Mouse (Mus musculus) megakaryocyte progenitor cell, adult 5-6 weeks (primary cell): ENCODE data around the gene Wdr66. TPM values are rescaled to one million over a fixed set of nuclear protein-coding genes. Genes with fewer than 3 reads are reported as not detected.

Experiments used
- ATAC-seq: replicated peaks from 2 replicates; pipeline ENCODE4 v1.8.0; 2016; ENCODE audit warnings: mild to moderate bottlenecking, moderate TSS enrichment, inconsistent platforms; ENCODE audit not compliant: poor library complexity
- total RNA-seq, 2 experiments: library from RNA; stranded (forward) in 1 of 2; stranded (reverse) in 1 of 2; fragments of 157-497, 149-512 nt in 1 of 2; fragments of 200-1000 nt in 1 of 2; gene quantifications; 2 replicates each; pipeline versions ENCODE4 v1.2.3 to v1.2.4; 2015 to 2017

Gene Wdr66
- total RNA-seq, 2 experiments from 2014 or later = 0.07 TPM; not detected in 1

GRCm38 (mm10) chr5:123347985-123348384 is 96.1 kb downstream of the Wdr66 start:
- ATAC-seq = no peak

GRCm38 (mm10) chr5:123350386-123350785 is 98.5 kb downstream of the Wdr66 start:
- peak; percentile 68 for ATAC-seq

- no peak for ATAC-seq
These were observed 104.0 kb downstream of the Wdr66 start for GRCm38 (mm10) chr5:123355918-123356317.

DNA sequence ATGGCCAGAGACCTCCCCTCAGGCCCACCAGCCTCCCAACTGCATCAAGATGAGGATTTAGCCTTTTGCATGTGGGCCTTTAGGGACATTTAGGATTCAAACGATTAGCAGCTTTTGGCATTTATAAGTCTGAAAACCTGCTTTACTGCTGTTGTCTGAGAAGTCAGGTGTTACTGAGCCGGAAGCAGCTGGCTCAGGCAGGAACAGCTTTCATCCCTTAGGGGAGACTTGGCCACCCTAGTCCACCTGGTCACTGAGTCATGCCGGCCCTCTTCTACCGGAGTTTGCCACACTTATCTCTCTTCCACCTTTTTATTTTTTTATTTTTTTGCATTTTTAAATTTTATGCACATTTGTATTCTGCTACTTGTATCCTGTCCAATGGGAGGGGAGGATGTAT is 105.4 kb downstream of the Wdr66 start:
- no peak for ATAC-seq

DNA sequence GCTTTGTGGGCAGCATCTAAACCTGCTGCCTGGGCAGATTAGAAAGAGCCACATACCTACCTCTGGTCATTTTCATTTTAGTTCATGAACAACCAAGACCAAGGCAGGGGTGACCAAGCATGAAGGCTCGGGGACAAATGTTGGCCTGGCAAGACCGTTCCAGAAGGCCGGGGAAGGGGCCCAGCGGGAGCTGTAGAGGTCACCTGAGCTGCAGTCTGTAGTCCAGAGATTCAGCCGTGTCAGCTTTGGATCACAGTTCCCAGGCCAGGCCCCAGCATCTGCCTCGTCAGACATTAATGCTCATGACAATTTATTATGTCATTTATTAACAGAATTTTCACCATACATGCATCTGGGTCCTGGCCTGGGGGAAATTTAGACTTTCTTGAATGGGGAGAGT is 107.5 kb downstream of the Wdr66 start:
- no peak for ATAC-seq

DNA sequence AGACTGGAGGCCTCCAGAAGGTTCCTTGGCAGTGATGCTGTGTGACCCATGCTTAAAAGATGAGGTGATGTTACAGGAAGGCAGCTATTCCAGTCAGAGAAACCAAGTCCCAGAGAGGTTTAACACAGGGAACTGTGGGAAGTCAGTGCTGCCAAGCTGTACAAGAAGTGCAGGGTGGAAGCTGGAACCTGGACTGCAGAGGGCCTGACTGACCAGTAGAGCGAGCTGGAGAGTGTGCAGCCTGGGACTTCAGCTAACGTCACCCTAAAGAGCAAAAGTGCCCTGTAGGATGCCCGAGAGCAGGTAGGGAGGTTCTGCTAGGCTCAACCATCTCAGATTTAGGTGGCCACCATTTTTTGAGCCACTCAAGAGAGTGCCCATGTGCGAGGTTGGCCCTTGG is 111.0 kb downstream of the Wdr66 start:
- no peak for ATAC-seq

DNA sequence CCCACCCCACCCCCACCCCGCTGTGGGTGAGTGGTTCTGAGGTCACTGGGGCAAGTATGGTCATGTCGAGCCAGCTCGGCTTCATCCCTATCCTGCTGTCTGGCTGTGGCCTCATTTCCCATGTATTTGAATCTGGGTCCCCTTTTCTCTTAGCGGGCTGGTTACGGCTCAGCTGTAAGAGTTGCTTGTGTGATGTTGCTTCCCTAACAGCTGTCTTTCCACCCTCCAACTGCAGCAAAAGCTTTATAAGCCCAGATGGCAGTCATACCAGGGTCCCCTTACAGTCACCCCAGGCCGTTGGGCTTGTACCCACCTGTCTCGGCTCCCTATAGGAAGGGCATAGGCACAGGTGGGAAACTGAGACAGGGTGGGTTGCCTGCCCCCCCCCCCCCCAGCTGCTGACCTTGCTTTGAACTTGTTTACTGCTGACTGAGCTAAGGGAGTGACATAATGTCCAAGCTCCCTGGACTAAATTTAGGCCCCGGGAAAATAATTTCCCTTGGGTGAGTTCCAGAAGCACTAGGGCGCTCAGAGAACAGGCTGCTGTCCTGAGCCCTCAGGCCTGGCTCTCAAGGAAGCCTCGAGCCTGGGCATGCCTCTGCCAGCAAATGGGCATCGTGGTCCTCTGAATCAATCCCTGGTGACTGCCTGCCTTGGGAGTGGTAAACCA is 112.5 kb downstream of the Wdr66 start:
- no peak for ATAC-seq

- peak; percentile 92 for ATAC-seq
These were observed 117.1 kb downstream of the Wdr66 start for GRCm38 (mm10) chr5:123368869-123369488.

GRCm38 (mm10) chr5:123370049-123370448 is 118.1 kb downstream of the Wdr66 start:
- ATAC-seq = no peak

GRCm38 (mm10) chr5:123375262-123375661 is 123.4 kb downstream of the Wdr66 start:
- no peak for ATAC-seq

GRCm38 (mm10) chr5:123375793-123376452 is 124.0 kb downstream of the Wdr66 start:
- no peak for ATAC-seq

GRCm38 (mm10) chr5:123376569-123376968 is 124.7 kb downstream of the Wdr66 start:
- ATAC-seq = peak; percentile 53

Other genes starting within 250 kb of the Wdr66 start
- 66.5 and 68.6 TPM in 2 replicates for gene Orai1, start 237.0 kb upstream of the Wdr66 start, total RNA-seq (2015)
- 13.5 and 20.8 TPM in 2 replicates for gene Orai1, start 237.0 kb upstream of the Wdr66 start, total RNA-seq (2017)
- gene Morn3, start 205.1 kb upstream of the Wdr66 start, total RNA-seq (2015) = not detected in 2 replicates
- not detected in 2 replicates for gene Morn3, start 205.1 kb upstream of the Wdr66 start, total RNA-seq (2017)
- 0.42 and 1.4 TPM in 2 replicates for gene Tmem120b, start 183.7 kb upstream of the Wdr66 start, total RNA-seq (2015)
- gene Tmem120b, start 183.7 kb upstream of the Wdr66 start, total RNA-seq (2017) = 1.4 and 1.6 TPM in 2 replicates
- gene Rhof, start 119.4 kb upstream of the Wdr66 start, total RNA-seq (2015) = 0.42 and 1.0 TPM in 2 replicates
- 0.54 and 1.1 TPM in 2 replicates for gene Rhof, start 119.4 kb upstream of the Wdr66 start, total RNA-seq (2017)
- gene Setd1b, start 109.9 kb upstream of the Wdr66 start, total RNA-seq (2015) = 27.5 and 28.3 TPM in 2 replicates
- 1.9 and 3.1 TPM in 2 replicates for gene Setd1b, start 109.9 kb upstream of the Wdr66 start, total RNA-seq (2017)
- gene Psmd9, start 82.7 kb upstream of the Wdr66 start, total RNA-seq (2015) = 22.3 and 23.9 TPM in 2 replicates
- 15.2 and 19.4 TPM in 2 replicates for gene Psmd9, start 82.7 kb upstream of the Wdr66 start, total RNA-seq (2017)
- not detected in 2 replicates for gene Hpd, start 69.4 kb upstream of the Wdr66 start, total RNA-seq (2015)
- not detected in 2 replicates for gene Hpd, start 69.4 kb upstream of the Wdr66 start, total RNA-seq (2017)
- gene Bcl7a, start 91.7 kb downstream of the Wdr66 start, total RNA-seq (2015) = 16.3 and 20.0 TPM in 2 replicates
- gene Bcl7a, start 91.7 kb downstream of the Wdr66 start, total RNA-seq (2017) = 14.7 and 17.5 TPM in 2 replicates
- 32.6 TPM in 2 replicates for gene Mlxip, start 142.7 kb downstream of the Wdr66 start, total RNA-seq (2015)
- 11.0 and 11.3 TPM in 2 replicates for gene Mlxip, start 142.7 kb downstream of the Wdr66 start, total RNA-seq (2017)
- gene Lrrc43, start 237.2 kb downstream of the Wdr66 start, total RNA-seq (2015) = not detected in 2 replicates
- gene Lrrc43, start 237.2 kb downstream of the Wdr66 start, total RNA-seq (2017) = not detected in 2 replicates
- gene Il31, start 237.4 kb downstream of the Wdr66 start, total RNA-seq (2015) = not detected in 2 replicates
- not detected in 2 replicates for gene Il31, start 237.4 kb downstream of the Wdr66 start, total RNA-seq (2017)